Mouse (Mus musculus) stomach, embryonic 15.5 days (tissue): Measurements from ENCODE around the gene Cntn4. TPM values are rescaled to one million over a fixed set of nuclear protein-coding genes. Genes with fewer than 3 reads are reported as not detected.
A peak's percentile ranks its signal among the peaks of the same experiment; 100 is the strongest.

Experiments used
- ATAC-seq: fragments of 200-750 bp; cut with Nextera tagmentation; 2 replicates; pipeline ENCODE4 v1.8.0; 2017; ENCODE audit warnings: low read depth, moderate number of reproducible peaks, moderate TSS enrichment; ENCODE audit not compliant: insufficient read depth, low FRiP score
- H3K27ac ChIP-seq: fragments of 300-500 bp; sonication (generic); 2 replicates; pipeline ENCODE4 v1.5.1; 2015; ENCODE audit warnings: mild to moderate bottlenecking, inconsistent platforms
- H3K27me3 ChIP-seq: fragments of 300-500 bp; sonication (generic); replicated peaks from 2 replicates; pipeline ENCODE4 v1.6.1; 2015; ENCODE audit warnings: inconsistent platforms
- H3K36me3 ChIP-seq: fragments of 300-500 bp; sonication (generic); 2 replicates; pipeline ENCODE4 v1.6.1; 2015; ENCODE audit warnings: inconsistent platforms
- H3K4me1 ChIP-seq: fragments of 300-500 bp; sonication (generic); 2 replicates; pipeline ENCODE4 v1.6.1; 2015; ENCODE audit warnings: inconsistent platforms
- H3K4me2 ChIP-seq: fragments of 300-500 bp; sonication (generic); 2 replicates; pipeline ENCODE4 v1.6.1; 2015; ENCODE audit warnings: mild to moderate bottlenecking, inconsistent platforms
- H3K4me3 ChIP-seq: fragments of 300-500 bp; sonication (generic); replicated peaks from 2 replicates; pipeline ENCODE4 v1.5.1; 2015; ENCODE audit warnings: inconsistent platforms
- H3K9ac ChIP-seq: fragments of 300-500 bp; sonication (generic); 2 replicates; pipeline ENCODE4 v1.6.1; 2015; ENCODE audit warnings: inconsistent platforms
- H3K9me3 ChIP-seq: fragments of 300-500 bp; sonication (generic); 2 replicates; pipeline ENCODE4 v1.6.1; 2016; ENCODE audit warnings: inconsistent platforms
- WGBS: fragments of 180-500 bp; shearing (Covaris S2); methylation state at CpG from one replicate; pipeline ENCODE4 v1.1.7; 2015; 5-methylcytosine and 5-hydroxymethylcytosine counted together
- polyA plus RNA-seq: library from polyadenylated mRNA; unstranded; fragments of >200 nt; fragmentation: Nextera tagmentation; extraction: Ambion mirVana; gene quantifications from 2 replicates; pipeline ENCODE4 v1.2.1, GENCODE M21; 2015

Cntn4 gene
- polyA plus RNA-seq, 1 experiment from 2014 or later: 2.3 TPM

DNA sequence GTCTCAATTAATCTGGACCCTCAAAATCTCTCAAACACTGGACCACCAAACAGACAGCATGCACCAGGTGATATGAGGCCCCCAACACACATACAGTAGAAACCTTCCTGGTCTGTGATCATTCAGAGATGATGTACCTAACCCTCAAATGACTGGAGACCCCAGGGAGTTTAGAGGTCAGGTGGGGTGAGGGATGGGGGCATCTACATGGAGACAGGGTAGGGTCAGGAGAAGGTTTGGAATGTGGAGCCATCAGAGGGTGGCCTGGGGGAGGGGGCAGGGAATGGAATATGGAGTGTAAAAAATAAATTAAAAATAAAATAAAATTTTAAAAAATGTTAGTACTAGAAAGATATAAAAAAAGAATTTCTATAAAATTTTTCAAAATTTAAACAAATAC lies 157.6 kb downstream of the Cntn4 start:
- Histone ChIP-seq H3K4me1 (no peaks in the 10 kb centered on the region), H3K4me2 (no peak overlapping the region), H3K36me3 (no peaks in the 10 kb centered on the region), H3K9ac (no peak overlapping the region), H3K4me3 (no peak overlapping the region), H3K27ac (no peak overlapping the region), H3K27me3 (no peaks in the 10 kb centered on the region), H3K9me3 (no peaks in the 10 kb centered on the region)
- ATAC-seq: no peak

- H3K9ac ChIP-seq: no peak overlapping the region
- H3K36me3 ChIP-seq: no peaks in the 10 kb centered on the region
- H3K9me3 ChIP-seq: no peaks in the 10 kb centered on the region
- WGBS: 36% methylated on average over 1 of the region's 1 CpGs
- ATAC-seq: no peak
- no peaks in the 10 kb centered on the region for H3K4me1 ChIP-seq
- H3K4me3 ChIP-seq: no peak overlapping the region
- no peak overlapping the region for H3K27ac ChIP-seq
- H3K4me2 ChIP-seq: no peak overlapping the region
- H3K27me3 ChIP-seq: no peaks in the 10 kb centered on the region
Measured at GRCm38 (mm10) chr6:105847296-105847695, 169.8 kb downstream of the Cntn4 start.

GRCm38 (mm10) chr6:105892838-105893237 lies 215.4 kb downstream of the Cntn4 start:
- H3K4me2 ChIP-seq: no peak overlapping the region
- no peaks in the 10 kb centered on the region for H3K27me3 ChIP-seq
- H3K4me1 ChIP-seq: no peaks in the 10 kb centered on the region
- no peak overlapping the region for H3K27ac ChIP-seq
- H3K4me3 ChIP-seq: no peak overlapping the region
- ATAC-seq: no peak
- no peaks in the 10 kb centered on the region for H3K9me3 ChIP-seq
- H3K9ac ChIP-seq: no peak overlapping the region
- no peaks in the 10 kb centered on the region for H3K36me3 ChIP-seq
- 69% methylated on average over 4 of the region's 4 CpGs for WGBS

DNA sequence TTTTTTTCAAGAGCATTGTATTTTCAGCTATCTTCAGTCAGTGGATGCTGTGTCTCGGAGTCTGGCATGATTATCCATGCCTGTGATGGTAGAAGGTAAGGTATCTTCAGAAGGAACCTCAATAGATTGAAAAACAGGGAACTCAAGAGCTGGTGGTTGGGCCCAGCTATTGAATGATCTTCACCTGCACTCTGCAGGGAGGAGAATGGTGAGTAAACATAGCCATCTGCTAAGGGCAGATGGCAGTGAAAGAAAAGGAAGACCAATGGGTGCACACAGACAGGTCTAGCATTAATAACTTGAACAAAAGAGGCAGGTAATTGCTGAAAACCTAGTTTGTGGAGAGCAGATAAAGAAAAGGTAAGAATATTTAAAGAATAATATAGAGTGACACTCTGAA lies 261.0 kb downstream of the Cntn4 start:
- no peak overlapping the region for H3K4me2 ChIP-seq
- H3K9me3 ChIP-seq: no peaks in the 10 kb centered on the region
- H3K36me3 ChIP-seq: no peaks in the 10 kb centered on the region
- H3K27ac ChIP-seq: no peak overlapping the region
- H3K27me3 ChIP-seq: no peaks in the 10 kb centered on the region
- no peak overlapping the region for H3K4me3 ChIP-seq
- H3K9ac ChIP-seq: no peak overlapping the region
- WGBS: 85% methylated on average over 1 of the region's 1 CpGs
- no peaks in the 10 kb centered on the region for H3K4me1 ChIP-seq
- ATAC-seq: no peak

DNA sequence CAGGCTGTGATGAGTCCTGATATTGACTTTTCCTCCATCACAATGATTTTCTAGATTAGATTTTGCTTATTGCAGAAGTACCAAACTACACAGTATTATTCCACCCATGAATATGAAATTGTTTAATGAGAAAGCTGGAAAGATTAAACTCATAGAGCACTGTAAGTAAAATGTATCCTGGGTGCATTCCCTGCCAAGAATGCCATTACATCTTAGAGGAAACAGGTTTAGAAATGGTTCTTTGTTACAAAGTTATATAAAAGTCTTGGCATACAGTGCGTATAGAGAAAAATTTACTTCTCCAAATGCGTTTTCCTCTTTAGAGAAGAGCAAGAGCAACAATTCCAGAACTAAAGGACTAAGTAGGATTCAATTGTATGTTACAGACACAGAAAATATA lies 261.8 kb downstream of the Cntn4 start:
- H3K4me2 ChIP-seq: no peak overlapping the region
- no peaks in the 10 kb centered on the region for H3K4me1 ChIP-seq
- no peak for ATAC-seq
- no peaks in the 10 kb centered on the region for H3K9me3 ChIP-seq
- WGBS: 79% methylated on average over 2 of the region's 2 CpGs
- no peak overlapping the region for H3K27ac ChIP-seq
- no peak overlapping the region for H3K9ac ChIP-seq
- H3K36me3 ChIP-seq: no peaks in the 10 kb centered on the region
- no peak overlapping the region for H3K4me3 ChIP-seq
- H3K27me3 ChIP-seq: no peaks in the 10 kb centered on the region

DNA sequence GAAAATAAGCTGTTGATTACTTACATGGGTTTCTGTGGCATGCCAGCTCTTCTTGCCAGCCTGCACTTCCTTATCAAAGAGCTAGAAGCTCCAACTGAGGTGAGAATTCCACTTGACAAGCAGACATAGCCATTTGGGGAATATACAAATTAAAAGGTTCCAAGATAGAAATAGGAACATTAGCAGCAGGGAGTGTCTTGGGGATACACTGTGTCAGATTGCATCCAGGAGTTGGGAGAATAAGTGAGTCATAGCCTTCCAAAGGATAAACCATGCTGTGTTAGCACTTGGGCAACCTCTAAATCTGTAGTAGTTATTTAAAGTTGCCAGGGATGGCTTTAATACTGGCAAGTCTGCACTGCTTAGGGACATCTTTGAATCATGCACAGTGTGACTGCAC lies 263.1 kb downstream of the Cntn4 start:
- Histone ChIP-seq H3K27ac (no peak overlapping the region), H3K4me3 (no peak overlapping the region), H3K9ac (no peak overlapping the region), H3K4me2 (no peak overlapping the region), H3K9me3 (no peaks in the 10 kb centered on the region), H3K4me1 (no peaks in the 10 kb centered on the region), H3K36me3 (no peaks in the 10 kb centered on the region), H3K27me3 (no peaks in the 10 kb centered on the region)
- no peak for ATAC-seq

DNA sequence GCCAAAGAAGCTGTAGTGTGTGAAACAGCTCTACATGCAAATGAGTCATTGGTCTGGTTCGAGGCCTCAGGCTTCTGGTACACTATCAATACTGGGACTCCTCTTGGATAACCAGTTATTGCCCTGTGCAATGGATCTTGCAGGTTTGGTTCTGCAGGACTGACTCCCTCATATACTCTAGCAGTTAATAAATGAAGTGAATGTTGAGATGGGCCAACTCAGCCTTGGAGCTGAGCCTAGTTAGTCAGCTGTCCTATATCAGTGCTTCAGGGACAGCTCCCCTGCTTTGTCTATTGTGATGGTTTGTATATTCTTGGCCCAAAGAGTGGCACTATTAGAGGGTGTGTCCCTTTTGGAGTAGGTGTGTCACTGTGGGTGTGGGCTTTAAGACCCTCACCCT lies 314.0 kb downstream of the Cntn4 start:
- no peak overlapping the region for H3K27ac ChIP-seq
- ATAC-seq: peak; percentile 39
- H3K9ac ChIP-seq: no peak overlapping the region
- H3K27me3 ChIP-seq: no peaks in the 10 kb centered on the region
- H3K4me3 ChIP-seq: no peak overlapping the region
- no peaks in the 10 kb centered on the region for H3K4me1 ChIP-seq
- H3K36me3 ChIP-seq: no peaks in the 10 kb centered on the region
- 69% methylated on average over 1 of the region's 1 CpGs for WGBS
- no peak overlapping the region for H3K4me2 ChIP-seq
- no peaks in the 10 kb centered on the region for H3K9me3 ChIP-seq

- Histone ChIP-seq H3K4me3 (no peak overlapping the region), H3K9ac (no peak overlapping the region), H3K27ac (no peak overlapping the region), H3K36me3 (no peaks in the 10 kb centered on the region), H3K27me3 (no peaks in the 10 kb centered on the region), H3K4me1 (no peaks in the 10 kb centered on the region), H3K4me2 (no peak overlapping the region), H3K9me3 (no peaks in the 10 kb centered on the region)
- whole genome bisulfite sequencing: 81% methylated on average over 5 of the region's 5 CpGs
- ATAC-seq: no peak
Measured at GRCm38 (mm10) chr6:106013018-106013417, 335.6 kb downstream of the Cntn4 start.

- Histone ChIP-seq H3K9me3 (no peaks in the 10 kb centered on the region), H3K4me1 (no peaks in the 10 kb centered on the region), H3K4me3 (no peak overlapping the region), H3K36me3 (no peaks in the 10 kb centered on the region), H3K9ac (no peak overlapping the region), H3K4me2 (no peak overlapping the region), H3K27me3 (no peaks in the 10 kb centered on the region), H3K27ac (no peak overlapping the region)
- ATAC-seq: no peak
- 79% methylated on average over 1 of the region's 1 CpGs for WGBS
Measured at GRCm38 (mm10) chr6:106015126-106015525, 337.7 kb downstream of the Cntn4 start.

DNA sequence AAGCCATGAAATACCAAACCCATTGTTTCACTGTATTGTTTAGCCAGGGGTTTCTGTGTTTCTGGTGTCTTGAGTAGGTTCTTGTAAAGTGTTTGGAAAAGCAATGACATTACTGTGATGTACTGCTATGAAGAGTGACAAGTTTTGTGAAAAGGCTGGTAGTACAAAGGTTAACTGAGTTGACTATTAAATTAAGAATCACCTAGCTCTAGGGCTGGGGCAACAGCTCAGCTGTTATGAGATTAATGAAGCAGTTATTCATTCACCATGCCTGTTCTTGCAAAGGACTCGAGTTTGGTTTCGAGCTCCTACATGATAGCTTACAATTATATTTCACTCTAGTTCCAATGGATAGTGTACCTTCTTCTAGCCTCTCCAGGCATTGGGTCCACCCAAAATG lies 371.4 kb downstream of the Cntn4 start:
- ATAC-seq: no peak
- WGBS: 76% methylated on average over 2 of the region's 2 CpGs

GRCm38 (mm10) chr6:106056123-106056522 lies 378.7 kb downstream of the Cntn4 start:
- no peak overlapping the region for H3K4me3 ChIP-seq
- WGBS: 75% methylated on average over 1 of the region's 1 CpGs
- no peak for ATAC-seq

More for the DNA sequence above, 371.4 kb downstream of the Cntn4 start:
- no peak overlapping the region for H3K27ac ChIP-seq
- H3K9ac ChIP-seq: no peak overlapping the region
- no peaks in the 10 kb centered on the region for H3K9me3 ChIP-seq
- no peak overlapping the region for H3K4me3 ChIP-seq
- no peaks in the 10 kb centered on the region for H3K36me3 ChIP-seq
- H3K4me1 ChIP-seq: no peaks in the 10 kb centered on the region
- H3K4me2 ChIP-seq: no peak overlapping the region
- H3K27me3 ChIP-seq: no peaks in the 10 kb centered on the region

GRCm38 (mm10) chr6:106078071-106078603 lies 400.7 kb downstream of the Cntn4 start:
- no peaks in the 10 kb centered on the region for H3K9me3 ChIP-seq
- H3K4me1 ChIP-seq: no peaks in the 10 kb centered on the region
- WGBS: 57% methylated on average over 4 of the region's 4 CpGs
- H3K36me3 ChIP-seq: no peaks in the 10 kb centered on the region
- no peaks in the 10 kb centered on the region for H3K27me3 ChIP-seq
- no peak overlapping the region for H3K4me3 ChIP-seq
- no peak for ATAC-seq
- H3K9ac ChIP-seq: no peak overlapping the region
- no peak overlapping the region for H3K27ac ChIP-seq
- no peak overlapping the region for H3K4me2 ChIP-seq

More at GRCm38 (mm10) chr6:106056123-106056522, 378.7 kb downstream of the Cntn4 start:
- H3K9me3 ChIP-seq: no peaks in the 10 kb centered on the region
- H3K27me3 ChIP-seq: no peaks in the 10 kb centered on the region
- H3K9ac ChIP-seq: no peak overlapping the region
- H3K27ac ChIP-seq: no peak overlapping the region
- H3K4me1 ChIP-seq: no peaks in the 10 kb centered on the region
- no peaks in the 10 kb centered on the region for H3K36me3 ChIP-seq
- no peak overlapping the region for H3K4me2 ChIP-seq

- ATAC-seq: no peak
- Histone ChIP-seq H3K4me3 (no peak overlapping the region), H3K9ac (no peak overlapping the region), H3K4me2 (no peak overlapping the region), H3K36me3 (no peaks in the 10 kb centered on the region), H3K4me1 (no peaks in the 10 kb centered on the region), H3K9me3 (no peaks in the 10 kb centered on the region), H3K27ac (no peak overlapping the region), H3K27me3 (no peaks in the 10 kb centered on the region)
Measured at GRCm38 (mm10) chr6:106078629-106079028, 401.2 kb downstream of the Cntn4 start.
